Mouse (Mus musculus): ENCODE measurements around the gene Atp5j. TPM values are rescaled to one million over a fixed set of nuclear protein-coding genes. Genes with fewer than 3 reads are reported as not detected.

Gene Atp5j
- polyA plus RNA-seq, 1 experiment from 2014 or later, result 708 TPM

GRCm38 (mm10) chr16:84804866-84805265, 30.6 kb downstream of the Atp5j start:
- Histone ChIP-seq H3K9me3 (no peaks in the 10 kb centered on the region), H3K27ac (no peak overlapping the region), H3K4me3 (no peak overlapping the region), H3K9ac (no peak overlapping the region), H3K4me2 (no peak overlapping the region), H3K27me3 (replicated peaks) (no peaks in the 10 kb centered on the region), H3K36me3 (replicated peaks) (no peaks in the 10 kb centered on the region), H3K4me1 (no peaks in the 10 kb centered on the region)
- WGBS, result 91% methylated on average over 5 of the region's 5 CpGs
- ATAC-seq (replicated peaks), result no peak

GRCm38 (mm10) chr16:84802217-84802616, 33.2 kb downstream of the Atp5j start:
- WGBS, result 73% methylated on average over 6 of the region's 6 CpGs
- Histone ChIP-seq H3K4me1 (no peaks in the 10 kb centered on the region), H3K4me2 (no peak overlapping the region), H3K27me3 (replicated peaks) (no peaks in the 10 kb centered on the region), H3K27ac (no peak overlapping the region), H3K9ac (no peak overlapping the region), H3K9me3 (no peaks in the 10 kb centered on the region), H3K4me3 (no peak overlapping the region), H3K36me3 (replicated peaks) (no peaks in the 10 kb centered on the region)
- ATAC-seq (replicated peaks), result no peak

- Histone ChIP-seq H3K9me3 (no peaks in the 10 kb centered on the region), H3K4me3 (no peak overlapping the region), H3K9ac (no peak overlapping the region), H3K27me3 (replicated peaks) (no peaks in the 10 kb centered on the region), H3K27ac (no peak overlapping the region), H3K4me2 (no peak overlapping the region), H3K4me1 (no peaks in the 10 kb centered on the region), H3K36me3 (replicated peaks) (no peaks in the 10 kb centered on the region)
- ATAC-seq (replicated peaks), result no peak
- WGBS, result 98% methylated on average over 1 of the region's 2 CpGs
Measured at GRCm38 (mm10) chr16:84800038-84800437, 35.4 kb downstream of the Atp5j start.

- Histone ChIP-seq H3K27me3 (replicated peaks) (no peaks in the 10 kb centered on the region), H3K4me2 (no peak overlapping the region), H3K27ac (no peak overlapping the region), H3K4me1 (no peaks in the 10 kb centered on the region), H3K36me3 (replicated peaks) (no peaks in the 10 kb centered on the region), H3K4me3 (no peak overlapping the region), H3K9ac (no peak overlapping the region), H3K9me3 (no peaks in the 10 kb centered on the region)
- WGBS, result 75% methylated on average over 9 of the region's 9 CpGs
- no peak for ATAC-seq (replicated peaks)
Measured at GRCm38 (mm10) chr16:84796678-84797077, 38.7 kb downstream of the Atp5j start.

- H3K4me3 ChIP-seq, result no peak overlapping the region
- no peak overlapping the region for H3K4me2 ChIP-seq
- no peak for ATAC-seq (replicated peaks)
- H3K36me3 ChIP-seq (replicated peaks), result no peaks in the 10 kb centered on the region
- H3K9me3 ChIP-seq, result no peaks in the 10 kb centered on the region
- no peak overlapping the region for H3K27ac ChIP-seq
- no peaks in the 10 kb centered on the region for H3K4me1 ChIP-seq
- 66% methylated on average over 3 of the region's 3 CpGs for WGBS
- H3K27me3 ChIP-seq (replicated peaks), result no peaks in the 10 kb centered on the region
- no peak overlapping the region for H3K9ac ChIP-seq
Measured at GRCm38 (mm10) chr16:84795337-84795736, 40.1 kb downstream of the Atp5j start.

- H3K27ac ChIP-seq, result no peak overlapping the region
- no peaks in the 10 kb centered on the region for H3K4me1 ChIP-seq
- no peak overlapping the region for H3K9ac ChIP-seq
- 91% methylated on average over 14 of the region's 14 CpGs for WGBS
- H3K4me2 ChIP-seq, result no peak overlapping the region
- no peak for ATAC-seq (replicated peaks)
- no peaks in the 10 kb centered on the region for H3K9me3 ChIP-seq
- H3K27me3 ChIP-seq (replicated peaks), result no peaks in the 10 kb centered on the region
- H3K4me3 ChIP-seq, result no peak overlapping the region
- H3K36me3 ChIP-seq (replicated peaks), result no peaks in the 10 kb centered on the region
Measured at GRCm38 (mm10) chr16:84793401-84793800, 42.0 kb downstream of the Atp5j start.

- H3K36me3 ChIP-seq (replicated peaks), result no peaks in the 10 kb centered on the region
- no peaks in the 10 kb centered on the region for H3K9me3 ChIP-seq
- H3K4me2 ChIP-seq, result no peak overlapping the region
- H3K27me3 ChIP-seq (replicated peaks), result no peaks in the 10 kb centered on the region
- H3K9ac ChIP-seq, result no peak overlapping the region
- no peak overlapping the region for H3K4me3 ChIP-seq
- no peak for ATAC-seq (replicated peaks)
- H3K4me1 ChIP-seq, result no peaks in the 10 kb centered on the region
- WGBS, result 89% methylated on average over 2 of the region's 2 CpGs
- no peak overlapping the region for H3K27ac ChIP-seq
Measured at GRCm38 (mm10) chr16:84790595-84791165, 44.7 kb downstream of the Atp5j start.

- Histone ChIP-seq H3K9ac (no peak overlapping the region), H3K4me1 (peaks cover 3% of the 10 kb centered on the region), H3K9me3 (no peaks in the 10 kb centered on the region), H3K4me3 (no peak overlapping the region), H3K27me3 (replicated peaks) (no peaks in the 10 kb centered on the region), H3K27ac (no peak overlapping the region), H3K4me2 (no peak overlapping the region), H3K36me3 (replicated peaks) (no peaks in the 10 kb centered on the region)
- 10% methylated on average over 7 of the region's 7 CpGs for WGBS
- ATAC-seq (replicated peaks), result no peak; the same call in 1 of the 2 replicates
Measured at GRCm38 (mm10) chr16:84784966-84785365, 50.5 kb downstream of the Atp5j start.

GRCm38 (mm10) chr16:84783279-84783678, 52.1 kb downstream of the Atp5j start:
- no peak overlapping the region for H3K9ac ChIP-seq
- no peaks in the 10 kb centered on the region for H3K36me3 ChIP-seq (replicated peaks)
- H3K27me3 ChIP-seq (replicated peaks), result no peaks in the 10 kb centered on the region
- no peaks in the 10 kb centered on the region for H3K9me3 ChIP-seq
- no peak overlapping the region for H3K4me2 ChIP-seq
- WGBS, result 41% methylated on average over 2 of the region's 2 CpGs
- H3K4me1 ChIP-seq, result peaks cover 3% of the 10 kb centered on the region
- ATAC-seq (replicated peaks), result no peak
- no peak overlapping the region for H3K4me3 ChIP-seq
- H3K27ac ChIP-seq, result no peak overlapping the region

- Histone ChIP-seq H3K9ac (no peak overlapping the region), H3K4me1 (peaks cover 13% of the 10 kb centered on the region), H3K4me2 (no peak overlapping the region), H3K27me3 (replicated peaks) (no peaks in the 10 kb centered on the region), H3K27ac (no peak overlapping the region), H3K9me3 (no peaks in the 10 kb centered on the region), H3K4me3 (no peak overlapping the region), H3K36me3 (replicated peaks) (no peaks in the 10 kb centered on the region)
- ATAC-seq (replicated peaks), result no peak
- 88% methylated on average over 5 of the region's 5 CpGs for WGBS
Measured at GRCm38 (mm10) chr16:84779718-84780117, 55.7 kb downstream of the Atp5j start.

GRCm38 (mm10) chr16:84778861-84779630, 56.4 kb downstream of the Atp5j start:
- WGBS, result 87% methylated on average over 6 of the region's 6 CpGs
- Histone ChIP-seq H3K27ac (no peak overlapping the region), H3K27me3 (replicated peaks) (no peaks in the 10 kb centered on the region), H3K4me2 (no peak overlapping the region), H3K9me3 (no peaks in the 10 kb centered on the region), H3K9ac (no peak overlapping the region), H3K36me3 (replicated peaks) (no peaks in the 10 kb centered on the region), H3K4me1 (peaks cover 14% of the 10 kb centered on the region), H3K4me3 (no peak overlapping the region)
- no peak for ATAC-seq (replicated peaks)

GRCm38 (mm10) chr16:84778431-84778830, 57.0 kb downstream of the Atp5j start:
- WGBS, result 90% methylated on average over 6 of the region's 6 CpGs
- Histone ChIP-seq H3K4me1 (peaks cover 16% of the 10 kb centered on the region), H3K4me2 (no peak overlapping the region), H3K4me3 (no peak overlapping the region), H3K9me3 (no peaks in the 10 kb centered on the region), H3K27ac (no peak overlapping the region), H3K36me3 (replicated peaks) (no peaks in the 10 kb centered on the region), H3K27me3 (replicated peaks) (no peaks in the 10 kb centered on the region), H3K9ac (no peak overlapping the region)
- ATAC-seq (replicated peaks), result no peak
